Mouse (Mus musculus): ENCODE data around the gene Tsga13. TPM values are rescaled to one million over a fixed set of nuclear protein-coding genes. Genes with fewer than 3 reads are reported as not detected.

The Tsga13 gene
- total RNA-seq, 2 experiments from 2014 or later: not detected

DNA sequence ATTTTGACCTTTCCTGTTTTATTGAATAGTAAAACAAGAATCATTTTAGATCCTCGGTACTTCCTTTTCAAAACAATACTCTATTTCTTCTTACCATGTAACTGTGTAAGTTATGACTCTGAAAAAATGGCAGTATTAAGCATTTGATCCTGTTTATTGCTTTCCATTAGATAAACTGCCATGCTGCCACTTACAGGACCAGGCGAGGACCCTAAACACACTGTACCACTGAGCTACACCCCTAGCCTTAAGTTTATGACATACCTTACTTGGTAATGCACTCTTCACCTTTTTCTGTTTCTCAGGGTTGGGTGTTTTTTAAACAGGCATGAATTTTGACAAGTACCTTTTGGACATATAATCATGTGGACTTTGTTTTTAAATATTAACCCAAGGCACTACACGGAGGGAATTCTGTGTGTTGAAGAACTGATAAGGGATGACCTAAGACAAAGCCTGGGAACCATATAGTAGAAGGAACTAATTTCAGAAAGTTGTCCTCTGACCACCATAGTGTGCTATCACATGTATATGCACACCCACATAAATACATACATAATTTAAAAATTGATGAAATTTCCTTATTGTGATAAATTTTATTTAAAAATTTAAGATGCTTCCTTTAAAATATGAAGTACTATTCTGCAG lies 50.2 kb downstream of the Tsga13 start:
- DNase-seq (ENCODE audit: low spot score): no peak

DNA sequence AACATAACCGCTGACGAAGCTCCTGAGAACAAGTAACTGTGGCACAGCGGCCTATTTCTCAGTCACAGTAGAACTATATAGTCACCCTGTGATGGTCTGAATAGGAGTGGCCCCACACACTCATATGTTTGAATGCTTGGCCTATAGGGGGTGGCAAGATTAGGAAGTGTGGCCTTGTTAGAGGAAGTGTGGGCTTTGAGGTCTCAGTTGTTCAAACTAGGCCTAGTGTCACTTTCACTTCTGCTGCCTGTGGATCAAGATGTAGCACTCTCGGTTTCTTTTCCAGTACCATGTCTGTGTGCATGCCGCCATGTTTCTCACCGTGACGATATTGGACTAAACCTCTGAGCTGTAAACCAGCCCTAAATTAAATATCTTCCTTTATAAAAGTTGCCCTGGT lies 59.4 kb downstream of the Tsga13 start:
- no peak for DNase-seq (ENCODE audit: low spot score)

DNA sequence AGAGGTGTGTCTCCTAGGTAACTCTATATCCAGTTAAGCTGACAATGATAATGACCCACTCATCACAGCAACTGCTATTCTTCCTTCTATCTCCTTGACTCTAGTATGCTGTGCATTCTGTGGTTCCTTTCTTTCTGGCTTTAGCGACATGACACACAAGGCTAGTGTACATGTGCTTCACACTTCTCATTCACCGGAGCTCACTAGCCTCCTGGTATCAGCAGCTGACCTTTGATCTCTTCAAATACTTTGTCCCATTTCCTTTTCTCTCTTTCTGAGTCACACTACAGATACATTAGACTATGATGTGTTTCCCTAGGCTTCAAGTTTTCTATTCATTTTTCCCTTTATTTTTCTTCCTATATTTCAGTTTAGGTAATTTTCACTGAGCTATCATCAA lies 60.2 kb downstream of the Tsga13 start:
- no peak for DNase-seq (ENCODE audit: low spot score)

DNA sequence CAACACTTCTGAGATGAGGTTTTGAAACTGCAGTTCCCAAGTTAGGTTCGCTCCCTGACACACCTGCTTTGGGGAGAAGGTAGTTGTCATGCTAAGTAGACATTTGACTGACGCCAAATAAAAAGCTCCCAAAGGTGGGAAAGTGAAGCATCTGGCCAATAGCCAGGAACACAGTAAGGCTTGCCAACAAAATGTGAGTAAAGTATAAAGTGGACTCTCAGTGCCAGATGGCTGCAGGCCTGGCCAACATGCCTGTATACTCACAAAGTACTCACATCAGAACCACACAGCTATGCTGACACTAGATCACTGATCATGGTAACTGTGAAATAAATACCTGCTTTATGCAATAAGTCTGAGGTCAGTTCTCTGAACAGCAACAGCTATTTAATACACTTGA lies 65.6 kb downstream of the Tsga13 start:
- DNase-seq (ENCODE audit: low spot score): peak; percentile 9

Other genes starting within 250 kb of the Tsga13 start
- under 1 TPM; 0.78 to 0.80 TPM for gene Cep41, start 221.8 kb downstream of the Tsga13 start, total RNA-seq (2021)
- gene Mest, start 192.0 kb downstream of the Tsga13 start, total RNA-seq (2021): 1 to 10 TPM; 1.8 to 3.2 TPM
- gene Copg2, start 18.8 kb downstream of the Tsga13 start, total RNA-seq (2021): 10 to 100 TPM; 12.5 to 15.7 TPM
- under 1 TPM in 1 of 2 experiments, not detected in 1; 0.21 TPM for gene Klf14, start 43.5 kb upstream of the Tsga13 start, total RNA-seq (2021)

Data from gastrocnemius, adult 18-20 months (tissue).